Mouse (Mus musculus) stomach, embryonic 14.5 days (tissue): ENCODE data around the gene Il17rd. TPM values are rescaled to one million over a fixed set of nuclear protein-coding genes. Genes with fewer than 3 reads are reported as not detected.

Source experiments
- ATAC-seq: fragments of 200-750 bp; cut with Nextera tagmentation; 2 replicates; pipeline ENCODE4 v1.8.0; 2017; ENCODE audit warnings: low read depth, moderate TSS enrichment; ENCODE audit not compliant: insufficient number of reproducible peaks, insufficient read depth, low FRiP score
- H3K27ac ChIP-seq: fragments of 300-500 bp; sonication (generic); 2 replicates; pipeline ENCODE4 v1.5.1; 2014; ENCODE audit warnings: mild to moderate bottlenecking, low read length, moderate library complexity, mixed read lengths
- H3K27me3 ChIP-seq: fragments of 300-500 bp; sonication (generic); 2 replicates; pipeline ENCODE4 v1.6.1; 2014; ENCODE audit warnings: low read length, control low read depth, mixed read lengths; ENCODE audit not compliant: control insufficient read depth, insufficient read depth
- H3K36me3 ChIP-seq: fragments of 300-500 bp; sonication (generic); 2 replicates; pipeline ENCODE4 v1.6.1; 2014; ENCODE audit warnings: mild to moderate bottlenecking, control low read depth, low read length, moderate library complexity, mixed read lengths; ENCODE audit not compliant: control insufficient read depth, insufficient read depth
- H3K4me1 ChIP-seq: fragments of 300-500 bp; sonication (generic); 2 replicates; pipeline ENCODE4 v1.6.1; 2014; ENCODE audit warnings: low read length, control low read depth, mixed read lengths; ENCODE audit not compliant: control insufficient read depth, insufficient read depth
- H3K4me2 ChIP-seq: fragments of 300-500 bp; sonication (generic); replicated peaks from 2 replicates; pipeline ENCODE4 v1.6.1; 2014; ENCODE audit warnings: low read depth, low read length, control low read depth
- H3K4me3 ChIP-seq: fragments of 300-500 bp; sonication (generic); 2 replicates; pipeline ENCODE4 v1.5.1; 2014; ENCODE audit warnings: low read depth, low read length, control low read depth
- H3K9ac ChIP-seq: fragments of 300-500 bp; sonication (generic); replicated peaks from 2 replicates; pipeline ENCODE4 v1.6.1; 2014; ENCODE audit warnings: low read depth, mild to moderate bottlenecking, control low read depth, low read length, moderate library complexity, mixed read lengths
- H3K9me3 ChIP-seq: fragments of 300-500 bp; sonication (generic); 2 replicates; pipeline ENCODE4 v1.6.1; 2016; ENCODE audit warnings: low read depth, low read length, control low read depth; ENCODE audit not compliant: control insufficient read depth
- WGBS: fragments of 180-500 bp; shearing (Covaris S2); extraction: QIAGEN DNeasy Blood & Tissue Kit; methylation state at CpG from one replicate; pipeline ENCODE4 v1.1.7; 2014; 5-methylcytosine and 5-hydroxymethylcytosine counted together
- polyA plus RNA-seq: library from polyadenylated mRNA; unstranded; fragments of >200 nt; fragmentation: Nextera tagmentation; extraction: Ambion mirVana; gene quantifications from 2 replicates; pipeline ENCODE4 v1.2.1, GENCODE M21; 2014

The Il17rd gene
- polyA plus RNA-seq, 1 experiment from 2014 or later = 5.2 TPM

- Histone ChIP-seq H3K9me3 (no peaks in the 10 kb centered on the region), H3K4me2 (no peak overlapping the region), H3K36me3 (no peaks in the 10 kb centered on the region), H3K4me1 (no peaks in the 10 kb centered on the region), H3K27ac (no peak overlapping the region), H3K4me3 (no peak overlapping the region), H3K9ac (no peak overlapping the region), H3K27me3 (no peaks in the 10 kb centered on the region)
- WGBS = 92% methylated on average over 3 of the region's 3 CpGs
- ATAC-seq = no peak
Observed at GRCm38 (mm10) chr14:27130031-27130430, 91.3 kb downstream of the Il17rd start.

- no peaks in the 10 kb centered on the region for H3K36me3 ChIP-seq
- ATAC-seq = no peak
- no peaks in the 10 kb centered on the region for H3K27me3 ChIP-seq
- no peak overlapping the region for H3K4me2 ChIP-seq
- WGBS = 69% methylated on average over 1 of the region's 1 CpGs
- H3K4me3 ChIP-seq = no peak overlapping the region
- H3K27ac ChIP-seq = no peak overlapping the region
- H3K9ac ChIP-seq = no peak overlapping the region
- no peaks in the 10 kb centered on the region for H3K4me1 ChIP-seq
- H3K9me3 ChIP-seq = no peaks in the 10 kb centered on the region
Observed at GRCm38 (mm10) chr14:27130676-27131075, 91.9 kb downstream of the Il17rd start.

DNA sequence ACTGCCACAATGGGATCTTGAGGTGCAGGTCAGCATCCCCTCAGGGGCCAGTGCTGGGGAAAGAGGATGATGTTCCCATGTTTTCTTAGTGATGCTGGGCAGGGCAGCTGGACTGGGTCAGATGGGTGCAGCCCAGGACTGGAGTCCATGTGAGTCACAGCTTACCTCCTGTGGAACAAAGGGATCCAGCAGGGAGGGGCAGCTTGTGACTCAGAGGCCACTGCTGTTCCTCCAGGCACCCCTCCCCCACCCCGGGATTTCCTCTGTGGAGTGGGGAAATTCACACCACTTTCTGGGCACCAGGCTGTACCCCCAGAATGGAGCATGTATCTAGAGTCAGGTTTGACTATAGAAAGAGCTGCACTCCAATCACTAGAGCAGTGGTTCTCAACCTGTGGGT lies 92.8 kb downstream of the Il17rd start:
- no peak overlapping the region for H3K9ac ChIP-seq
- no peak overlapping the region for H3K4me3 ChIP-seq
- no peak for ATAC-seq
- H3K36me3 ChIP-seq = no peaks in the 10 kb centered on the region
- WGBS = 63% methylated on average over 1 of the region's 1 CpGs
- no peak overlapping the region for H3K27ac ChIP-seq
- no peaks in the 10 kb centered on the region for H3K27me3 ChIP-seq
- H3K4me2 ChIP-seq = no peak overlapping the region
- H3K9me3 ChIP-seq = no peaks in the 10 kb centered on the region
- no peaks in the 10 kb centered on the region for H3K4me1 ChIP-seq

DNA sequence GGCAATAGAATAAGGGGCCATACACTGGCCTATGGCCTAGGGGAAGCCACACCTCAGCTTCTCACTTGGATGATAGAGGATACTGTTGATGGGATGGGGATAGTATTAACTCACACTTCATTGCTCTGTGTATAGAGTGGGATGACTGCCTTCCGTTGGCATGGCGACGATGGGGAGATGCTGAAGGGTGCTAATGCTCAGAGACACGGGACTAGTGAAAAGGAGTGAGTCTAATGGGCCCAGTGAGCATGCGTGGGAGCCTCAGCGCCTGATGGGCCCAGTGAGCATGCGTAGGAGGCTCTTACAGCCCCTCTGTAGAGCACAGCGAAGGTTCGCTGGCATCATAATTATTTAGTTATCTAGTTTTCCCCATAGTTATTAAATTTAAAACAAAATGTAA lies 100.2 kb downstream of the Il17rd start:
- Histone ChIP-seq H3K27ac (no peak overlapping the region), H3K4me3 (no peak overlapping the region), H3K36me3 (no peaks in the 10 kb centered on the region), H3K4me1 (no peaks in the 10 kb centered on the region), H3K9ac (no peak overlapping the region), H3K4me2 (no peak overlapping the region), H3K9me3 (no peaks in the 10 kb centered on the region), H3K27me3 (no peaks in the 10 kb centered on the region)
- no peak for ATAC-seq
- WGBS = 88% methylated on average over 9 of the region's 9 CpGs

- H3K27me3 ChIP-seq = no peaks in the 10 kb centered on the region
- 87% methylated on average over 3 of the region's 3 CpGs for WGBS
- ATAC-seq = no peak
Observed at GRCm38 (mm10) chr14:27139968-27140367, 101.2 kb downstream of the Il17rd start.

DNA sequence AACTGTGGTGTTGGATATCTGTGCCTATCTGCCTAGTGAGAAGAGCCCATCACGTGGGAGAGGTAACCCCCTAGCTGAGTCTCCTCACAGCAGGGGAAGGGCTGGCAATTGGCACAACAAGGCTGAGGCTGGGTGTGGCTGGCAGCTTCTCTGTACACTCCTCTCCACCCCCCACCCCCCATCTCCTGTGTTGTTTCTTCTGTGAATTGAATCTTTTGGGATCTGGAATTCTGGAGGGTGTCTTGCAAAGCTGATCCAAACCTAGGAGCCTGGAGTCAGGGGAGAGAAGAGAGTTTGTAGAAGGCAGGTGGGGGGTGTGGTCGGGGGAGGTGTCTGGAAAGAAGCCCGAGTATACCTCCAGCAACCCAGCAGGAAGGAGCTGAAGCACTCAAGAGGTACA lies 102.7 kb downstream of the Il17rd start:
- Histone ChIP-seq H3K27me3 (no peaks in the 10 kb centered on the region), H3K9me3 (no peaks in the 10 kb centered on the region), H3K4me2 (no peak overlapping the region), H3K27ac (no peak overlapping the region), H3K36me3 (no peaks in the 10 kb centered on the region), H3K9ac (no peak overlapping the region), H3K4me1 (peaks cover 8% of the 10 kb centered on the region; the same call in 1 of the 2 replicates), H3K4me3 (no peak overlapping the region)
- no peak for ATAC-seq
- 27% methylated on average over 3 of the region's 3 CpGs for WGBS

More at GRCm38 (mm10) chr14:27139968-27140367, 101.2 kb downstream of the Il17rd start:
- no peak overlapping the region for H3K4me3 ChIP-seq
- no peak overlapping the region for H3K27ac ChIP-seq
- 0 out of 2 replicates have a peak, but pooled peaks cover 3% of the 10 kb centered on the region for H3K4me1 ChIP-seq
- no peak overlapping the region for H3K9ac ChIP-seq
- H3K4me2 ChIP-seq = no peak overlapping the region
- H3K9me3 ChIP-seq = no peaks in the 10 kb centered on the region
- no peaks in the 10 kb centered on the region for H3K36me3 ChIP-seq

DNA sequence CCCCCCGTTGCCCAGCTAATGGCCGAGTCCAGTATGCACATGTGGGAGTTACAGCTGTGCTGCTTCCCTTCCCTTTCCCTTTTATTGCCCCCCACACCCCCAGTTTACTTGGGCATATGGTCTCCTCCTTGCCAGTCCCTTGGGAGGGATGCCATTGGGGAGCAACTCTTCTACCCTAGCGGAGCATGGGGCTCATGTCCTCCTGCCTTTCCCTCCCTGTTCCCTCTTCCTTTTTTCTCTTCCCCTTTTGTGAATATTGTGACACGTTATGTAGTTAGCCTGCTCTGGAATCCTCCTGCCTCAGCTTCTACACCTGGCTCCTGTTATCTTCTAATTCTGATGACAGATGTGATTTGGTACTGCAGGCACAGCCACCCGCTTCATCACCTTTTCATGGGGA lies 103.9 kb downstream of the Il17rd start:
- WGBS = 86% methylated on average over 5 of the region's 5 CpGs
- no peak overlapping the region for H3K27ac ChIP-seq
- no peaks in the 10 kb centered on the region for H3K27me3 ChIP-seq
- H3K4me1 ChIP-seq = peaks cover 8% of the 10 kb centered on the region; the same call in 1 of the 2 replicates
- H3K36me3 ChIP-seq = no peaks in the 10 kb centered on the region
- no peak for ATAC-seq
- H3K4me3 ChIP-seq = no peak overlapping the region
- no peak overlapping the region for H3K4me2 ChIP-seq
- no peak overlapping the region for H3K9ac ChIP-seq
- H3K9me3 ChIP-seq = no peaks in the 10 kb centered on the region

- H3K9me3 ChIP-seq = no peaks in the 10 kb centered on the region
- no peak overlapping the region for H3K4me3 ChIP-seq
- no peak overlapping the region; the same call in 1 of the 2 replicates for H3K9ac ChIP-seq
- 46% methylated on average over 8 of the region's 8 CpGs for WGBS
- ATAC-seq = peak; percentile 39; the same call in 1 of the 2 replicates
- no peaks in the 10 kb centered on the region for H3K36me3 ChIP-seq
- H3K27ac ChIP-seq = peak overlapping the region; percentile 56; the same call in 1 of the 2 replicates
- H3K4me1 ChIP-seq = peaks cover 8% of the 10 kb centered on the region; the same call in 1 of the 2 replicates
- no peak overlapping the region for H3K4me2 ChIP-seq
- H3K27me3 ChIP-seq = no peaks in the 10 kb centered on the region
Observed at GRCm38 (mm10) chr14:27145171-27146045, 106.7 kb downstream of the Il17rd start.
